Comparison of ENCODE assay signal across 26 mouse cellular contexts in genomic region chr9:23134421-23135118, GRCm38 (mm10).
DNase-seq lines count a peak whose midpoint lies in the region; ATAC-seq and TF ChIP-seq lines count a peak whose summit lies in the region.
"Had no signal": no experiment of that assay in that cellular context is flagged by ENCODE, and none has a peak within 500 bp of the region (broad histone marks: within the 10 kb centered on the region; RNA-seq: fewer than 3 reads in every experiment).

No protein-coding gene starts in this region.

- no peak for TF ChIP-seq CTCF in lung, embryonic 14.5 days (IDR thresholded peaks at IDR 0.05; ENCODE audit: low read depth)

- no peak for DNase-seq in heart, postnatal 25 days (ENCODE audit: low spot score)
- DNase-seq in lung, embryonic 14.5 days = peak; percentile 53
- no peak for DNase-seq in lung, postnatal 14 days
- peak; percentile 27 for DNase-seq in adipocyte (ENCODE audit: low spot score)
- no peak for DNase-seq in cerebellum, postnatal 4 days (ENCODE audit: low spot score in 2 of 2)
- DNase-seq: adrenal gland, adult 2 months; cerebellum, adult 2 months; cerebellum, postnatal 14 days; gastrocnemius, adult 2 months; gastrocnemius, postnatal 36 days; heart, postnatal 10 days; kidney, adult 11 months; kidney, postnatal 25 days; liver, embryonic 13.5 days; lung, adult 18-20 months; retina, postnatal 1 day; right cerebral cortex, postnatal 14 days had no signal

- no peaks in the 10 kb centered on the region for H3K9me3 ChIP-seq in heart, embryonic 13.5 days
- H3K9me3 ChIP-seq in lung, embryonic 14.5 days (ENCODE audit: low read depth, low read length) = no peaks in the 10 kb centered on the region
- H3K9me3 ChIP-seq in limb, embryonic 12.5 days = no peaks in the 10 kb centered on the region
- H3K9me3 ChIP-seq: forebrain, embryonic 15.5 days; hindbrain, embryonic 13.5 days; limb, embryonic 15.5 days; liver, embryonic 13.5 days; midbrain, embryonic 15.5 days; neural tube, embryonic 15.5 days had no signal

- H3K4me1 ChIP-seq in heart, embryonic 13.5 days = peaks cover 21% of the 10 kb centered on the region
- peaks cover 5% of the 10 kb centered on the region; the same call in 1 of the 2 replicates for H3K4me1 ChIP-seq in lung, embryonic 14.5 days (ENCODE audit: insufficient read depth)
- H3K4me1 ChIP-seq in limb, embryonic 12.5 days (replicated peaks) = peaks cover 36% of the 10 kb centered on the region
- H3K4me1 ChIP-seq: forebrain, embryonic 15.5 days; liver, embryonic 13.5 days had no signal

- H3K36me3 ChIP-seq in heart, embryonic 13.5 days = no peaks in the 10 kb centered on the region
- no peaks in the 10 kb centered on the region for H3K36me3 ChIP-seq in lung, embryonic 14.5 days (ENCODE audit: insufficient read depth)
- no peaks in the 10 kb centered on the region for H3K36me3 ChIP-seq in limb, embryonic 12.5 days
- H3K36me3 ChIP-seq: forebrain, embryonic 15.5 days; hindbrain, embryonic 13.5 days; limb, embryonic 15.5 days; liver, embryonic 13.5 days; midbrain, embryonic 15.5 days; neural tube, embryonic 15.5 days had no signal

- WGBS in heart, embryonic 13.5 days = 54% methylated on average over 12 of the region's 12 CpGs
- WGBS in lung, embryonic 14.5 days = 47% methylated on average over 12 of the region's 12 CpGs
- WGBS in limb, embryonic 12.5 days = 37% methylated on average over 12 of the region's 12 CpGs

- H3K9ac ChIP-seq in heart, embryonic 13.5 days = no peak overlapping the region
- H3K9ac ChIP-seq in lung, embryonic 14.5 days = no peak overlapping the region
- H3K9ac ChIP-seq in limb, embryonic 12.5 days (replicated peaks) = no peak overlapping the region
- H3K9ac ChIP-seq: forebrain, embryonic 15.5 days; hindbrain, embryonic 13.5 days; limb, embryonic 15.5 days; liver, embryonic 13.5 days; midbrain, embryonic 15.5 days; neural tube, embryonic 15.5 days had no signal

- no peaks in the 10 kb centered on the region for H3K27me3 ChIP-seq in heart, embryonic 13.5 days (replicated peaks)
- no peaks in the 10 kb centered on the region for H3K27me3 ChIP-seq in lung, embryonic 14.5 days (ENCODE audit: insufficient read depth, low read length)
- no peaks in the 10 kb centered on the region for H3K27me3 ChIP-seq in limb, embryonic 12.5 days
- H3K27me3 ChIP-seq: forebrain, embryonic 15.5 days; hindbrain, embryonic 13.5 days; limb, embryonic 15.5 days; liver, embryonic 13.5 days; midbrain, embryonic 15.5 days; neural tube, embryonic 15.5 days had no signal

- intact Hi-C loops in heart, postnatal 25 days (cut with DNase I) = no loop called here

- no peak for ATAC-seq in heart, embryonic 13.5 days (ENCODE audit: extremely low read depth, insufficient number of reproducible peaks, low FRiP score, low TSS enrichment)
- ATAC-seq in lung, embryonic 14.5 days (ENCODE audit: insufficient read depth) = 0 out of 2 replicates have a peak, but pooled peaks have one; percentile 22
- ATAC-seq in limb, embryonic 12.5 days (ENCODE audit: insufficient number of reproducible peaks, insufficient read depth, low FRiP score, low TSS enrichment, low read depth) = peak; percentile 69
- ATAC-seq: CD4-positive, CD25-positive, alpha-beta regulatory T cell, adult 4 months; forebrain, embryonic 15.5 days; midbrain, embryonic 15.5 days had no signal

- no peak overlapping the region for H3K4me2 ChIP-seq in heart, embryonic 13.5 days
- H3K4me2 ChIP-seq in lung, embryonic 14.5 days = no peak overlapping the region
- H3K4me2 ChIP-seq in limb, embryonic 12.5 days = peak overlapping the region; percentile 8; the same call in 1 of the 2 replicates
- H3K4me2 ChIP-seq: forebrain, embryonic 15.5 days; hindbrain, embryonic 13.5 days; limb, embryonic 15.5 days; liver, embryonic 13.5 days; midbrain, embryonic 15.5 days; neural tube, embryonic 15.5 days had no signal

- H3K4me3 ChIP-seq in heart, embryonic 13.5 days = no peak overlapping the region
- no peak overlapping the region for H3K4me3 ChIP-seq in lung, embryonic 14.5 days (ENCODE audit: low read depth, low read length)
- no peak overlapping the region for H3K4me3 ChIP-seq in limb, embryonic 12.5 days (replicated peaks)
- H3K4me3 ChIP-seq: forebrain, embryonic 15.5 days; gastrocnemius, adult 2 months; hindbrain, embryonic 13.5 days; limb, embryonic 15.5 days; liver, embryonic 13.5 days; midbrain, embryonic 15.5 days; neural tube, embryonic 15.5 days had no signal

- 0 out of 2 replicates have a peak overlapping the region, but pooled peaks have one; percentile 2 for H3K27ac ChIP-seq in heart, embryonic 13.5 days (replicated peaks)
- no peak overlapping the region for H3K27ac ChIP-seq in lung, embryonic 14.5 days (ENCODE audit: low read depth)
- H3K27ac ChIP-seq in limb, embryonic 12.5 days = peak overlapping the region; percentile 50; the same call in 1 of the 2 replicates
- H3K27ac ChIP-seq: forebrain, embryonic 15.5 days; gastrocnemius, adult 2 months; hindbrain, embryonic 13.5 days; limb, embryonic 15.5 days; liver, embryonic 13.5 days; macrophage; midbrain, embryonic 15.5 days; neural tube, embryonic 15.5 days had no signal

Comparison
In these comparisons a context has a peak if more than half of its experiments do, and no peak if none do; other contexts are left out.
1. DNase-seq: peak in lung, embryonic 14.5 days (single experiment) and adipocyte (single experiment); none in heart, postnatal 25 days (single experiment), lung, postnatal 14 days (single experiment) and cerebellum, postnatal 4 days (0 of 2).